Mouse (Mus musculus) layer of hippocampus, postnatal 25 days (tissue): Measurements from ENCODE around the gene Zmynd10. TPM values are rescaled to one million over a fixed set of nuclear protein-coding genes. Genes with fewer than 3 reads are reported as not detected.
A peak's percentile ranks its signal among the peaks of the same experiment; 100 is the strongest.

Source experiments
- DNase-seq, 2 experiments: peaks; one replicate each; pipeline ENCODE4 v3.0.0; 2022; ENCODE audit warnings: mixed read lengths in 2 of 2, low spot score in 1 of 2; ENCODE audit errors: extremely low spot score in 1 of 2
- total RNA-seq, 2 experiments: library from RNA; stranded (reverse); gene quantifications; 2 replicates each; pipeline ENCODE4 v1.2.3; 2021

The Zmynd10 gene
- total RNA-seq, result 1 to 10 TPM; 4.7 to 5.2 TPM

DNA sequence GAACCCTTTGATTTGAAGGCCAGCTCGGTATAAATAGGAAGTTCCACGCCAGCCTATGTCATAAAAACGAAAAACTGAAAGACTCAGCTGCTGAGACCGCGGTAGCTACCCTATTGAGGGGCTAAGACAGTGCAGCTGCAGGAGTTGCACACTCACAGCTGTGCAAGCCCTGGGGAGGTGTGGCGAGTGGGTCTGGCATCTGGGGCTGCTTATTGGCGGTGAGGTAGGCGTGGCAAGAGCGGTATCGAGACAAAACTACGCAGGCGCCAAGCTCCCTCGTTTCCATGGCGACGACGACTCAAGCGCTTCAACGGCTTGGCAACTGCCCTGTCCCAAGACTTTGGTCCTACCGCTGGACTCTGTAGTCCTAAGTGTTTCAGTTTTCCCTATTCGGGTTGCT lies at the start of gene Zmynd10:
Zmynd10 (plus strand) TSS at position 273 of the 400 bp plus-strand sequence.
- DNase-seq, result peak; percentile 63 to 76

DNA sequence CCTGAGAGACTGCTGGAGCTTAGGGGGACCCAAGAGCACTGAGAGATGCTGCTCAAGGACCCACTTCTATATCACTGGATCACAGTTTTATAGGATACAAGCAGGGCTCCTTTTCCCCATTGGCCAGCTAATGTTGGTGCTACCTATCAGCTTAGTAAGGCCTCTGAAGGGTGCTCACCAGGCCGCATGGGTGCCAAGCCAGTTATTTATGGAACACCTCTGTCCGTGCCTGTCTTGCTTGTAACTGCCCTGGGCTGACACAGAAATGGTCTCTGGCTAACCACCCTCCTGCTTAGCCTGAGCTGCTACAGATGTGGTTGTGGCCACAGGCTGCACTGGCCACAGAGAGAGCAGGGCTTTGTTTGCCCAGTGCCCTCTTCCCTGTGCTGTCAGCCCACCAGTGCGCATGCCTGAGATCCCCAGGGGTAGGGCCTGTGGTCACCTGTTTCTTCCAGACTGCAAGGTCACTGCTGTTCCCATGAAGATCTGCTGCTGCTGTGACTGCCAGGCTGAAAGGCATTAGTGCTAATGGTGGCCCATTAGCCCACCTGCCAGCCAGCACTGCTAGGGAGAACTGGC lies 46.3 kb upstream of the Zmynd10 start:
- no peak for DNase-seq

DNA sequence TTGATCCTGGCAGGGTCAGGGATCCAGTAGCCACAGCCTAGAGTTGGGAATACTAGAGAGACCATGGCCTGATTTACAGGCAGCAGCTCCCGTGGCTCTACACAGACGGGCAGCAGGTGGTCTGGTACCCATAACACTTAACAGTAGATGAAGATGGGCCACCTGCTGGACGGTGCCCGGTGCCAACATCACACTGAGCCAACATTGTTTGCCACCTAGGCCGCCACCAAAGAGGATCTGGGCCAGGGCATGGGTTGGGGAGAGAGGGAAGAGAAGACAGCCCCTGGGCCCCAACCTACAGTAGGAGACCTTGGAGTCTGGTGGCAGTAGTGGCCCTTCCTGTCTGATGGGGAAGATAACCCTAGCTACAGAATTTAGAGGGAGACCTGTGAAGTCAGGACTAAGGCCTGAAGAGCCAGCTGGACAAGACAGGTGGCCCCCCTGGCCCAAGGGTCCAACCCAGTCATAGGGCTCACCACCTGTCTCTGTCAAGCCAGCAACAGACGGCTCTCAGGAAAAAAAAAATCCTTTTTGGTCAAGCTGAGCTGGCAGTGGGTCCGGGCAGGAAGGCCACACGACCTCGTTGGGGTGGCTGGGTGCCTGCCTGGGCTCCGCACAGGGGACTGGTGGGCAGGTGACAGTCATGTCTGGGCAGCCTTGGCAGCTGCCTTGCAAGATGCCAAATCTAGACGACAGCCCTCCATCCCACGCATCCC lies 44.8 kb upstream of the Zmynd10 start:
- no peak for DNase-seq

DNA sequence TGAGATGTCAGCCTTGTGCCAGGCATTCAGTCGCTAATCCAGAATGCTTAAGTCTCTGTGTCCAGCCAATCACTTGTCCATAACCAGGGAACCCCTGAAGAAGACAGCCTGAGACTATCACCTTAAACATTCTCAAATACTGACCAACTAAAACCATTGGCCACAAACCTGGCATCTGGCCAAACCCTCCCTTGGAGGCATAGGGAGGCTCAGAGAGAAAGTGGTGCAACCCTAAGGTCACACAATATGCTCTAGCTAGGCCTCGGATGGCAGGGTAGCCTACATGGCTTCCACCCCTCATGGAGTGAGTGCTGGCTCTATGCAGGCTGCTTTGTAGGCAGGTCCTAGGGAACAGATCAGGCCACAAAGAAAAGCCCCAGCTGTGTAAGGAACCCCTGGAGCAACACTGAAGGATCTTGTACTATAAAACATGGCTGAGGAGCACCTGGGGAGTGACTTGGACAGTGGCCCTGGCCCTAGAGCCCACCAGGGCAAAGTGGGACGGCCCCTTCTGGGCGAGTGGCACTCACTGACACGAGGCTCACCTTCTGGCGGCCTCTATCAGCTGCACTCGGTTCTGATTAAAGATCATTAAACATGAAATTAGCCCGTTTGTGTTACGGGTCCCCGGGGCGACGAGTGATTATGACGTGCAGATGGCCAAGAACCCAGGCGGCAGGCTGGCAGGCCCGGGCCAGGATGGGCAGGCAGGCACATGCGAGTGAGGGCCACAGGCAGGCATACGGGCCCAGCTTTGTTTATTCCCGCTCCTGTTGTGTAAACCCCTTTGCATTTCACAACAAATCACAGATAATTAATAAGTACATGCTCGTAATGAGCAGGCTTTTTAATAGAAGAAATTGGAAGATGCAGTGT lies 42.2 kb upstream of the Zmynd10 start:
- no peak for DNase-seq

DNA sequence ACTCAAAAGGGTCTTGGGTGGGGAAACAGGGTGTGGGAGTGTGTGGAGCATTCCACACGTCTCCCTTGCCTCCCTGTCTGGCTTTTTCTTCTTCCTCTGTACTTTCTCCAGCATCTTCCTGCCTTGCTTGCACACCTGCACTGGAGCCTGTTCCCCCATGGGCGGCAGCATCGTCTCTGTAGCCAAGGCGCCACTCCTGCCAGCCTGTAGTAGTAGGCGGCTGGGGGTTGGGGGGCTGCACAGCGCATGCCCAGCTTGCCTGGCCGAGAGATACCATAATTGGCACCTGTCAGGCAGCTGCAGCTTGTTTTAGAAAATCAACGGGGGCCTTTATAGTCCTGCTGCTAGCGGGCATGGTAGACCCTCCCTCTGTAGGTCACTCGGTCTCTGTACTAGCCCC lies 38.8 kb upstream of the Zmynd10 start:
- DNase-seq, result peak; percentile 45 to 46

DNA sequence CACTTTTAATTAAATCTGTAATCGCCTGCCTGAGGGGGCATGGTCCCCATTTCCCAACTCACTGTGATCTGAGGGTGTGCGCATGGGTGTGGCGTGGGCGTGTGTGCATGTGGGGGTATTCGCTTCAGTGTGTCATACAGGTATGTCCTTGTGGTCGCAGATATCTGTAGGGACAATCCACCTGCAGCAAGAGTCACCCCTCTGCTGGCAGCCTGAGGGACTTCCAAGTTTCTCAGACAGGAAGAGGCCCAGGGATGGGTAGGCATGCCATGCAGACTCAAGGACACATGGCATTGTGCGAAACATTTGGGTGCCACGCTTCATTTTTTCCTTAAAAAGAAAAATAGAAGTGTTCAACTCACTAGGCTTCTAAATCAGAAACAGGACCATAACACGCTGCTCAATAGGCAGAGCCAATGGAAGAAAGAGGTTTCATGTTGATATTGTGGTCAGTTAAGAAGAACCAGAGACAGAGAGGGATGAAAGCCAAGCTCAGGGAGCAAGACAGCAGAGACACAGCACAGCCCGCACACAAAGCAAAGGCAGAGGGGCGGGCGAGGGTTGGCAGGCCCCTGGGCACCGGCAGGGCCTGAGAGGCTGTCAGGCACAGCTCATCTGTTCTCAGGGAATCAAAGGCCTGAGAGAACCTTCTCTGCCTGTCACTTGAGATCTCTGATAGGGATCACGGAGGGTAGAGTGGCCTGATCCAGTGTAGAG lies 36.6 kb upstream of the Zmynd10 start:
- no peak for DNase-seq

DNA sequence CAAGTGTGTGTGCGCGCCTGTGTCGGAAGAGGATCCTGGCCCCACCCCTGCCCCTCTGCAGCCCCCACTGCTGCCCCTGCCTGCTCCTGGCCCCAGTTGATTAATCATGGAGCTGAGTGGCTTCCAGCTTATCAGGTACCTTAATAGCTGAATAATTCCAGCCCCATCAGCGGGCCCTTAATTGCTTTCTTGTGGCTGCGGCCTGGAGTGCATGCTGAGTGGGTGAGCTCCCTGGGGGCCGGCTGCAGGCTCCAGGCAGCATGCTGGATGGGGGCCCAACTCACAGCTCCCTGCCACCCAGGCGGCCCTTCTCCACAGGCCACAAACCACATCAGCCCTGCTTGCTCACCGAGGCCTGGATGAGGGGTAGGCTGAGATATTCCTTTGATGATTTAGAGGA lies 35.7 kb upstream of the Zmynd10 start:
- no peak for DNase-seq

DNA sequence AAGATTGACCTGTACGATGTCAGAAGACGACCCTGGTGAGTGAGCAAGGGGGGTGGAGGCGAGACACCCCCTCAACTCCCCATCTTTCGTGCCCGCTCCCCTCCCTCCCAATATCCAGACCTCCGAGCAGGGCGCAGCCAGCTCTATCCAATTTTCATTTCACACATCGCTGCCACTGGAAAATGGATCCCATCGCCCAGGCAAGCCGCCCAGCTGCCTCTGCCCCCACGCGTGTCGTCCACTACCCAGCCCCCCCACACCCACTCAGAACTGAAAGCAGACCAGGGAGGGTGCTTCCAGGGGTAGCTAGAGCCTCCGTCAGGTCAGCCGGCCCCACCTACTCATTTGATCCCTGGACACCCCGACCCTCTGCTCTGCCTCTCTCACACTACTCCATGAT lies 34.8 kb upstream of the Zmynd10 start:
- no peak for DNase-seq

DNA sequence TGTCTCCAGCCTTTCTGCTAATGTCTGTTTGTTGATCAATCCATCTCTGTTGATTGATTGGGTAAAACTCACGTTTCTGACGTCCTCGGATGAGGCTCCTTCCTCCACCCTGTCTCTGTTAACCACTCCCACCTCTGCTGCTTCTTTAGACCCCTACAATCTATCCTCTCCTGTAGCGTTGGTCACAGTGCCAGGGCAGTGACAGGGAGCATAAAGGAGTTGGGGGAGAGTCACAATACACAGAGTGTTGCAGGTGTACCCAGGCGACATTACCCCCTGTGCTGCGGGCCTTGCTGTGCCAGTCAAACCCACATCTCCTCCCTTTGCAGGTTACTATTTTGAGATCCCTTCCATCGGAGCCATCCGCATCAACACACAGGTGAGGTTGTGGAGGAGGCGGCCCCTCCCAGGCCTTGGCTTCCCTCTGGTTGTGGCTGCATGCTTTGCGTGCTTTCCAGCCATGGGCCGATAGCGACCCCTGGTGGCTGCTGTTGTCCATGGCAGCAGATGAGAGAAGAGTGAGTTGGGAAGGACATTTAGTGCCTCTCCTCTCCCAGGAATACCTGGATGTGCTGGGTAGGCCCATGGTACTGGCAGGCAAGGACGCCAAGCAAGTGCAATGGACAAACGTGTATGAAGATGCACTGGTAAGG lies 32.7 kb upstream of the Zmynd10 start:
- peak; percentile 96 to 97 for DNase-seq

DNA sequence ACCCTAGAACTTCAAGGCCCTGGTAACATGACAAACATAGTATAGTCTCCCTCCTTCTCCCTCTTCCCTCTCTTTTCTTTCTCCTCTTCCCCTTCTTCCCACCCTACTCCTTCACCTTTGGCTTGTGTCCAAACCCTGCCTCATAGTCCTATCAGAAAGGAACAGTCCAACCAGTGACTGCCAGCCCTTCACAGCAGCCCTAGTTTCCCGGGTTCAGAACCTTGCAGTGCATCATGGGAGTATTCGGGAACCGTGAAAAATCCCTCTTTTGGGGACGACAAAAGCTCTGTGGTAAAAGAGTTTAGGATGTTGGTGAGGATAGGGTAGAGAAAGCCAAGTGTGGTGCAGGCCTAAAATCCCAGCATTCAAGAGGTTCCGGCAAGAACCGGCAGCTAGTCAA lies 26.8 kb upstream of the Zmynd10 start:
- DNase-seq, result no peak

DNA sequence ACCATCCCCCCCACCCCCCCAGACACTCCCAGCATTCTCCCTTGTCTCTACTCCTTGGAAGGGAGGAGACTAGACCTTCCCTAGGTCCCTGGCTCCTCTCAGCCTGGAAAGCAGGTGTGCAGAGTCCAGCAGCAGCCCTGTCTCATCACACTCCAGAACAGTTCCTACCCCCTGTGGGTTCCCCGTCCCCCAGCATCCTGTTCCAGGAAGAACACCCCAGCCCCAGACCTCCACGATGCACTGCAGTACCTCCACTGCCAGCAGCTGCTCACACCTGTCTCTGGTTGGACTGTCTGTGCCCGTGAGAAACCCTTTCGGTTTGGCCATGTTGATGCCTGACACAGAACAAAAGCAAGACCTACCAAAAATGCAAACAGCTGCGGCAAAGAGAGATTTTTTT lies 25.9 kb upstream of the Zmynd10 start:
- DNase-seq, result no peak

DNA sequence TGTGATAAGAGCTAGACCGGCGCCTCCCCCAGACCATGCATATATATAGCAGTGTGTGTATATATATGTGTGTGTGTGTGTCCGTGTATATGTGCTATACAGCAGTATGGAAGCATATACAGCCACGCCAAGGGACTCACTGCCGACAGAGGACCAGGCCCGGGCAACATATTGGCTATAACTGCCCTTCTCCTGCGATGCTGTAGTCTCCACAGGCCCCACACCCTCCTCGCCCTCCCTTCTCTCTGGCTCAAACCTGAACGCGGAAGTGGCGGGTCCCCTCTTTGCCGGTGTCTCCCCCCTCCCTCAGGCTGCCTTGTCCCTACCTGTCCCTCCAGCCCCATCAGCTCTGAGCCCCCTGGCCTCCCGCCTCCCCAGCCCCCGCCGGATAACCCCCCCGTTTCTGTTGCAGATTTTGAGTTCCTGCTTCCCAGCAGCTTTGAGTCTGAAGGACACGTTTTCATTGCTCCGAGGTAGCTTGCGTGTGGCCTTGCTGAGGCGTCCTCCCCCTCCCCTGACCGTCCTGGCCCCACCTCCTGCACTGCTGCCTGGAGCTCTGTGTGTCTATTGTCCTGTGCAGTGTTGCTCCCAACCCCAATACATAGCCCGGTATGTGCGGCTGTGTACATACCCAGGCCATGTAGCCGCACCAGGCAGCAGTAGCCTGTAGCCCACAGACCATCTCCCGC lies 25.2 kb upstream of the Zmynd10 start:
- DNase-seq, result no peak

DNA sequence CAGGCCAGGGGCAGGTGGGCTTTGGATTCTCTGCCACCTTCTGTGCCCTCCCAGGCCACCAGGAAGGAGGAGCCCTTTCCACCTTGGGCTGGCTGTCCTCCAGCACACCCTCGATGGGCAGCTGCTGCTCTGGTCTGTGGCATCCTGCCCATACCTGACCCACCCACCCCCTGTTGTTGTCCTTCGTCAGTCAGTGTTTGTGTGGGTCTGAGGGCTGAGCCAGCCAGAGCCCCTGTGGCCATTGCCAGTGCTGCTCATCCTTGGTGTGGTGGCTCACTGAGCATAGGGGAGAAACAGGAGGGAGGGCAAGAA lies 24.7 kb upstream of the Zmynd10 start:
- no peak for DNase-seq

DNA sequence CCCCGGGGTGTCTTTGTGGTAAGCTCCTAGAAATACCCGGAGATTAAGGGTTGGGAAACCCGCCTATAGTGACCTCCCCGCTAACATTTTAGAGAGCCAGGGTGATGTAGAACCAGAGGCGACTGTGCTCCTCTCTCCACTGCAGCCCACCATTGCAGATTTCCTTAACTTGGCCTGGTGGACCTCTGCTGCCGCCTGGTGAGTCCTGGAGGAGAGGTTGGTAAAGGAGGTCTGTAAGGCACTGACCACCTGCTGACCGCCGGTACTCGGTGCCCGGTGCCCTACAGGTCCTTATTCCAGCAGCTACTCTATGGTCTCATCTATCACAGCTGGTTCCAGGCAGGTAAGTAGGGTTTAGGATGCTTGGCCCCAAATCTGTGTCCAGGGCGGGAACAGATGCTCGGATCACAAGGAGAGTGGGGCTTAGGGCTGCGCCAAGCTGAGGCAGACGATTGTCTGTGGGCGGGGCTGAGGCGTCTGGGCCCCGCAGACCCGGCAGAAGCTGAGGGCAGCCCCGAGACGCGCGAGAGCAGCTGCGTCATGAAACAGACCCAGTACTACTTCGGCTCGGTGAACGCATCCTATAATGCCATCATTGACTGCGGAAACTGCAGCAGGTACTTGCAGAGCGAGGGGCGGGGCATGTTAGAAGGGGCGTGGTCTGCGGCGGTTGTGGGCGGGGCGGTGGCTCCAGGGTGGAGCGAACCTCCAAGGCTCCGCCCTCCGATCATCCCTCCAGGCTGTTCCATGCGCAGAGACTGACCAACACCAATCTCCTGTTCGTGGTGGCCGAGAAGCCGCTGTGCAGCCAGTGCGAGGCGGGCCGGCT lies 20.7 kb upstream of the Zmynd10 start:
- DNase-seq, result peak; percentile 58 to 59

DNA sequence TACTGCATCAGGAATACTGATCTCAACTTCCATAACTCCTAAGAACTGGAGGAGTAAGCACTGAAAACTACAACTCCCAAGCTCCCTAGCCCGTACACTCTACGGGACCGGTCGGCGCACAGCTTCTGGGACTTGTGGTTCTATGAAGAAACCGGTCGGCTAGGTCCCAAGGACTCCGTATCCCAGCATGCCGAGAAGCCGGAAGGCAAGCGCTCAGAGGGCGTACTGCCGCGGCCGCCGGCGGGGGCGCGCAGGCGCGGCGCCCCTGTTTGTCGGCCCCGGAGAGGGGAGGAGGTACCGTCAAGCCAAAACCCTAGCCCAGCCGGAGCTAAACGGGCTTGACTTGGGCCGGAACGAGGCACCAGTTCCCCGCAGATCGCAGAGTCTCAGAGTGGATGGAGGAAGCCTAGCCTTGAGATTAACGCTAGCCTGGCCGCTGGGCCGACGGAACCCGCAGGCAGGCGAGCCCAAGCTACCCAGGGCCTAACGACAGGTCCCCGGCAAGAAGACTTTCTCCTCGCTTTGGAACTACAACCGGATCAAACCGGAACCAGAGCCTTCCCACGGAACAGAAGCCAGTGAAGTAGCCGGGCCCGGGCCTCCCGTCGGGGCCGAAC lies 13.2 kb upstream of the Zmynd10 start, which contains the start of gene Tmem115:
Tmem115 (plus strand) TSS at position 155 of the 617 bp plus-strand sequence.
- DNase-seq, result peak; percentile 72 to 86

DNA sequence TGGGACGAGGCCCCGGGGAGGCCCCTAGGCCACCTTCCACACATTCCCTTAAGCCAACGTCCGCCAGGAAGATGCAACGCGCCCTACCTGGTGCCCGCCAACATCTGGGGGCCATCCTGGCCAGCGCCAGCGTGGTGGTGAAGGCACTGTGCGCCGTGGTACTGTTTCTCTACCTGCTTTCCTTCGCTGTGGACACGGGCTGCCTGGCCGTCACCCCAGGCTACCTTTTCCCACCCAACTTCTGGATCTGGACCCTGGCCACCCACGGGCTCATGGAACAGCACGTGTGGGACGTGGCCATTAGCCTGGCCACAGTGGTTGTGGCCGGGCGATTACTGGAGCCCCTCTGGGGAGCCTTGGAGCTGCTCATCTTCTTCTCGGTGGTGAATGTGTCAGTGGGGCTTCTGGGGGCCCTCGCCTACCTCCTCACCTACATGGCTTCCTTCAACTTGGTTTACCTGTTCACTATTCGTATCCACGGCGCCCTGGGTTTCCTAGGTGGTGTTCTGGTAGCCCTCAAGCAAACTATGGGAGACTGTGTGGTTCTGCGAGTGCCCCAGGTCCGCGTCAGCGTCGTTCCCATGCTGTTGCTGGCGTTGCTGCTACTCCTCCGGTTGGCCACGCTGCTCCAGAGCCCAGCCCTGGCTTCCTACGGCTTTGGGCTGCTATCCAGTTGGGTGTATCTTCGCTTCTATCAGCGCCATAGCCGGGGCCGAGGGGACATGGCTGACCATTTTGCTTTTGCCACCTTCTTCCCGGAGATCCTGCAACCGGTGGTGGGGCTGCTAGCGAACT lies 12.5 kb upstream of the Zmynd10 start:
- DNase-seq, result no peak

DNA sequence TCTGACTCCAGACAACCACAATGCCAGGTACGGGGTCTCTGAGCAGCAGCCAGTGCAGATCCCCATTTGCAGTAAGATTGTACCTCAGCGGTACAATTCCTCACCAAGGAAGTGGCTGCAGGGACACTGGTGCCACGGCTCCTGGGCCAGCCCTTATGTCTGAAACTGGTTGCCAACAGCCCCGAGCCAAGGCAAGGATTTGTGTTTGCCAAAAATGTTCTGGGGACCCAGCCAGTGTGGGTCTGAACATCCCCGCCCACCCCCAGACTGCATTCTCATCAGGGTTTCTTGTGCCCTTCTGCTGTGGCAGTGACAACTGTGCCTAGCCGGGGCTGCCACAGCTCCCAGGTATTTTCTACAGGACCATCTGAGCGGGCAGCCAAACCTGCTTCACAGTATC lies 8.9 kb upstream of the Zmynd10 start:
- no peak for DNase-seq

DNA sequence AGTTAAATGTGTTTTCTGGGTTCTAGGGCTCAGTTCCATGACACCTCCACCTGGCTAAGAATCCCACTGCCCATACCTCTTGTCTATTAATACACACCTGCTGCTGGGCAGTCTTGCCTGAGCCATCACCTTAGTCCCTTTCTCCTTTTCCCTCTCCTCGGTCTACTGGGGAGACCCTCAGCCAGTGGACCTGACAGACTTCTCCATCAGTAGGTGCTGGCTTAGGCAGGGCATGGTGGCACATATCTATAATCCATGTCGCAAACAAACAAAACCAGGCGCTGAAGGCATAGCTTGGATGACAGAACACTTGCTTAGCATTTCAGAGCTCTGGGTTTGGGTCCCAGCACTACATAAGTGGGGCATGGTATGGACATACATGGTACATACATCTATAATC lies 8.4 kb upstream of the Zmynd10 start:
- no peak for DNase-seq
